Mouse (Mus musculus): ENCODE measurements around the gene Mslnl. TPM values are rescaled to one million over a fixed set of nuclear protein-coding genes. Genes with fewer than 3 reads are reported as not detected.

The Mslnl gene
- total RNA-seq, 2 experiments from 2014 or later = not detected

GRCm38 (mm10) chr17:25744311-25744710, 8.5 kb downstream of the Mslnl start:
- no peak for DNase-seq

GRCm38 (mm10) chr17:25748238-25748637, 12.4 kb downstream of the Mslnl start:
- DNase-seq = no peak

GRCm38 (mm10) chr17:25749314-25749713, 13.5 kb downstream of the Mslnl start:
- no peak for DNase-seq

DNA sequence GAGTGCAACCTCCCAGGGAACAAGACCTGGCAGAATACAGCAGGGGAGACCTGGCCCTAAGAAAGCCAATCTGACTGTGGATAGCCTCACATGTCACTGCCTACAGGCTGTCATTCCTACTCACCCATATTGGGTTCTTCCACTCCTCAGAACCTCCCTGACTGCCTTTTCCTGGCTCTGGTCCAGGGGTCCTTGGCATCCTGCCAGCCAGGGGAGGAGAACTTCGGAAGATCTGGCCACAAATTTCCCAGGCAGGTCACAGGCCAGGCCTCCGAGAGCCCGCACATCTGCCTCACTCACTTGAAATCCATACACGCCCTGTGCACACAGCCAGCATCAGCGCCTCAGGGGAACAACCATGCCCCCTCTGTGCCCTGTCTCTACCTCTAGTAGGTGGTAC, 15.6 kb downstream of the Mslnl start:
- DNase-seq = peak; percentile 88

GRCm38 (mm10) chr17:25754241-25754640, 18.4 kb downstream of the Mslnl start, which contains the start of gene Msln:
Msln (minus strand) TSS chr17:25754378.
- no peak for DNase-seq

- no peak for DNase-seq
Observed at GRCm38 (mm10) chr17:25755086-25755485, 19.2 kb downstream of the Mslnl start.

DNA sequence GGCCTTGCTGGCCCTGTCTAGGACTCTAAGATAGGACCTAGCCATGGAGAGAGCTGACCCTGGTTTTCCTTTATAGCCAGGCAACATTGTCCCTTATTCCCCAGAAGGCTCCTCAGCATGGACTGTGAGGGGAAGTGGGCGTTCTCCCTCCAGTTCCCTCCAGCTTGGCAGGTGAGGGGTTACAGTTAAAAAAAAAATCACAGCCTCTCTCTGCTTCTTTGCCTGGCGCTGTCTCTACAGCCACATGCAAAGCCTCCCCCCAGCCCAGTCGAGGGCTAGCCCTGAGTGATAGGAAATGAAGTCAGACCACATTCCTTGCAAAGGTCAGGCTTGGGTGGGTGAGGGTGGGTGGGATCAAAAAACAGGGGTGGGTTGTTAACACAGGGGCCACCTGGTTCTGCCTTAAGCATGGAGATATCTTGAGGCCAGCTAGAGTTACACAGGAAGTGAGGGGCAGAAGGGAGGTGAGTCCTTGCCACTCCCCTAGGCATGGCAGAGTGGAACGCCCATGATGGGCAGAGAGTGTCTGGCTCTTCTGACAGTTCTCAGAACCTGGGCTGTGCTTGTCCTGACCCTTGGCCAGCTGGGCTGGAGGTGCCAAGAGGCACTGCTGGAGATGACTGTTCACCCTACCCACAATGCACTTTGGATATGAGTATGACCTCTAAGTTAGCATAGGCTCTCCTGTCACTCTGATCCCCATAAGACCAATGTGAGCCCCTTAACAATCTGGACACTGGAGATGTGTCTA, 20.0 kb downstream of the Mslnl start:
- no peak for DNase-seq

DNA sequence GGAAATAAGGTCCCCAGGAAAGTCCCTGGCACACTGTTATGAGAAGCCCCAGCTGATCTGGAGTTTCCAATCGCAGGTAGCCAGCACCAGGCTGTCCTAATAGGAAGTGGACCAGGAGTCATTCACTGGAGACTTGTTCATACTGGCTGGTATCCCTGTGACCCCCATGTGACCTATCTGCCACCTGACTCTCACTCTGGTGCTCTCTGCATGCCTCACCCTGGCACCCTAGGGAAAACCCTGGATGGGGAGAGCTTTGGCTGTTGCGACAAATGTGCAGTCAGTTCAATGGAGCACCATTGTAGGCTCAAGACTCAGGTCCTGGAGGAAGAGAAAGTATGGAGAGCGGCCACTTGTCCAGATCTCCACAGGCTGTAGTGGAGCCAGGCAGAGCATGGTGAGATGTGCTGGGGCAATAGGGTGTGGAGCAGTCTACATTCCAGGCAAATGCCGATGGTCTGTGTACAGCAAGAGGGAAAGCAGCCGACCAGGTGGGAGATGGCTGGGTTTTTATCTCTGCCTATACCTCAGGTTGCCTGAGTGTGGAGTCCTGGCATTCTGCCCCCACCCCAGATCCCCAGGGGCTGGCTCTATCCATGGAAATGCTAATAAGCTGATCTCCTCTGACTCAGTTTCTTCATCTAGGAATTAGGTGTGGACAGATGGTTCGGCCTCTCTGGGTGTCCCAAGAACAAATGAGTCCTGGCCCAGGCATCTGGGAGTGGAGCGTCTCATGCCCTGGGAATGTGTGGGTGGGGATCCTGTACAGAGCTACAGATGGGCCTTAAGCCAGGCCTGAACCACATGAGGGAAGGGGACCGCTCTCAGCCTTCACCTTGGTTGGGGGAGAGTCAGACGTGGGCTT, 20.8 kb downstream of the Mslnl start:
- no peak for DNase-seq

DNA sequence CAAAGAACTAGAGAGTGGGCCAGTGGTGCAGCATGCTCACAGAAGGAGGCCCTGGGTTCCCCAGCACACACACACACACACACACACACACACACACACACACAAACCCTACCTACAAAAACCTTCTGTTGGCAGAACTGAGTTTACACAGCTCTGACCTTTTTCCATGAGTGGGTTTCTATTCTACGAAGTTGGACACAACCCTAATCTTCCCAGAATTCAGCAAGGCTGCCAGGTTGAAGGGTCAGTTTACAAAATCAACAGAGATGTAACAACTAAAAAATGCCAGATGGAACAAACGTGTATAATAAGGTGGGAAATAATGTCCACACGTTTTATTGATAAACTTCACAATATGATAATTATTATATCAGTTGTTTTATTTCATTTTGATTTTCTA, 21.8 kb downstream of the Mslnl start:
- no peak for DNase-seq

DNA sequence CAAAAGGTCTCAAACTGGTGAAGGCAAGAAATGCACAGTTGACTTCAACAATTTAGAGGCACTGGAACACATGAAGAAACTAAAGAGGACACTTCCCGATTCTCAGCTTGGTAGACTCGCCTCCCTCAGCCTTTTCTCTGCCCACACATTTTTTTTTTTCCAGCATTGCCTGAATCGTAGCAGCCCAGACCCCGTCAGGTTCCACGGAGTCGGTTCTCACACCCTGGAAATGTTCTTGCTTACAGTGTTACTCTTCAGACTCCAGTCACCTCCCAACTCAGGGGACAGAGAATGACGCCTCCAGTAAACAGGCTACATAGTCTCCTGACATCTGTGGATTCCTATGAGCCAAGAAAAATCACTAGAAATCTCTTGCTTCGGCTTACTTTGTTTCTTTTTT, 24.3 kb downstream of the Mslnl start:
- DNase-seq = no peak

GRCm38 (mm10) chr17:25761561-25761970, 25.7 kb downstream of the Mslnl start:
- DNase-seq = no peak

DNA sequence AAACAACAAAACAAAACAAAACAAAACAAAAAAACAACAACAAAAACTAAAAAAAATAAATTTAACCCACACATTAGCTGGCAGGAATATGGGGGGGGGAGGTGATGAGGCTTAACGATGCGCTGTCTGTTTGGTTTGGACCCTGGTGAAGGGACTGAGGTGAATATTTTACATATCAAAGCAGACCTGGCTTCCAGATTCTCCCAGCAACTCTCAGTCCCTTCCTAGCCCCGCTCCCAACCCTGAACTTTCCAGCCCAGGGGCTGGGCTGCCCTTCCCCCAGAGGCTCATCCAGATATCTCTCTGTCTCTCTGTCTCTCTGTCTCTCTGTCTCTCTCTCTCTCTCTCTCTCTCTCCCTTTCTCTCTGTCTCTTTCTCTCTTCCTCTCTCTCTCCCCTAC, 26.7 kb downstream of the Mslnl start:
- DNase-seq = no peak

- DNase-seq = no peak
Observed at GRCm38 (mm10) chr17:25765886-25766285, 30.0 kb downstream of the Mslnl start.

DNA sequence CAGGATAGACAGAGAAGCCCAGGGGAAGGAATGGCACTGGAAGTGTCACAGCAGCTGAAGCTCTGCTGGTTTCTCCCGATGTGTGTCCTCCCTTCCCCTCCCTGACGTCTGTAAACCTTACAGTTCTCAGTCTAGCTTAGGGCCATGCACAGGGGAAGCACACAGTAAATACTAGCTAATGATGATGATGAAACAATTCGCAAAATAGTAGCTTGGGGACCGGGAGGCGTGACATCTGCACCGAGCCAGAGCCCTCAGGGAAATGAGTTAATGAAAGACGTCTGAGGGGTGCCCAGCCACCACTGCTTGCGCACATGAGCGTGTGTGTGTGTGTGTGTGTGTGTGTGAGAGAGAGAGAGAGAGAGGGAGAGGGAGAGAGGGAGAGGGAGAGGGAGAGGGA, 33.5 kb downstream of the Mslnl start:
- no peak for DNase-seq

DNA sequence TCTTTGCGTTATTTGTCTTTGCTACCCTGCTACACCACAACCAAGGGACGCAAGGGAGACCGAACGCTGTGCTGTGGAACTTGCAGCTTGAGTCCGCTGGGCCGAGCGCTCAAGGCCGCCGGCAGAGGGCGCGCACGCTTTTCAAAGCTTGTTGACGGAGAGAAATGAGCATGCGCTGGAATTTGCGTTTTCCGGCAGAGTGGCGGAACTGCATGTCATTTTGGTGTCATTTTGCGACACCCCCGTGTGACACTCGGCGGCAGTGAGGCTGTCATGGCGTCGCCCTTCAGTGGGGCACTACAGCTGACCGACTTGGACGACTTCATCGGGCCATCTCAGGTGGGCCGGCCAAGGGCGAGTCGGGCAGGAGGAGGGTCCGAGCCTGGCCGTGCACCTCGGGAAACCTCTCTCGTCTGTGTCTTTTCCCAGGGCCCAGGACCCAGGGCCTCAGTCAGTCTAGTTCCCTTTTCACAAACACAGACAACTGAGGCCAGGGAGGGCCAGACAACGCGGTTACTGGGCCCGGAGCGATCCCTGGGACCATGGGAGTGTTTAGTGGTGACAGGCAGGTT, 37.8 kb downstream of the Mslnl start, which contains the start of gene Narfl:
Narfl (plus strand) TSS at position 228 of the 572 bp plus-strand sequence.
- DNase-seq = peak; percentile 98

DNA sequence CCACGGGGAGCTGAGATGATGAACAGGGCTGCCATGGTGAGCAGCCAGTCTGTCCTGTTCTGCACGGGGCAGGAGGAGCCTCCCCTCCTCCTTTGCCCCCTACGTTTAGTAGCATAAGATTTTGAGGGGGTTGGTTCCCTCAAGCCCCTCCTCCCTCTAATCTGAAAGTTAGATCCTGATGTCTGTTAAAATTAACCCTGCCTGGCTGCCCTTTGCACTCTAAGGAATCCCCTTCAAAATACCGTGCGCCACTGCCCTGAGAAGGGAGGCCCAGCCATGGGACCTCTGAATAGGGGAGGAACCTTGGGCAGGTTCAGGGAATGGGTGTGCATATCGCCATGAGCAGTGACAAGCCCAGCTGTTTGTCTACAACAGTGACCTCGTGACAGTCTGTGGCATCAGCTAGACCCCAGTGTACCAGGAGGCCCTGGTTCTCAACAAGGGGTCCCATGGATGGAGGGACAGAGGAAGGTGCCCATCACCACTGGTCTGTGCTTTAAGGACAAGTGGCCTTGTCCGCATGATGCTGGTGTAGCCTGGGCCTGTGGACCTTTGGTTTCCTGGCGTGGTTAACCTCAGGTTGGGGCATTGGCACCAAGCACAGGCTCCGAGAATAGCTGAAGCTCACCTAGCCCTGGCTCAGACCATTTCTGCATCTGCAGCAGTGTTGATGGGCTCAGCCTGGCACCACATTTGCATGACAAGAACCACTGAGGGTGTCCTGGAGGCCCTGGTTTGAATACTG, 39.6 kb downstream of the Mslnl start:
- DNase-seq = no peak

DNA sequence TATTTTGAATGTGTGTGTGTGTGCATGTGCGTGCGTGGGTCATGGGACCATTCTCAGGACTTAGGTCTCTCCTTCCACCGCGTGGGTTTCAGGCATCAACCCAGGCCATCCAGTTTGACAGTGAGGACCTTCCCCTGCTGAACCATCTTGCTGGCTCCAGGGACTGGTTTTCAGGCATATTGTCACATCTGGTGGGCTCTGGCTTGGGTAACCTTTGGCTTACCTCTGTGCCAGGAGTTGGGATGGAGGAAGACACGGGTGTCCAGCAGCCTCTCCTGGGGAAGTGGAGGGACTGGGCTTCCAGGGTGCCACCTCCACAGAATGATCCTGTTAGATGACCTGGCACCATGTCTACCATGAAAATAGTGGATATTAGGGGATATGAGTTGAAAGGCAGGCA, 42.1 kb downstream of the Mslnl start:
- no peak for DNase-seq

DNA sequence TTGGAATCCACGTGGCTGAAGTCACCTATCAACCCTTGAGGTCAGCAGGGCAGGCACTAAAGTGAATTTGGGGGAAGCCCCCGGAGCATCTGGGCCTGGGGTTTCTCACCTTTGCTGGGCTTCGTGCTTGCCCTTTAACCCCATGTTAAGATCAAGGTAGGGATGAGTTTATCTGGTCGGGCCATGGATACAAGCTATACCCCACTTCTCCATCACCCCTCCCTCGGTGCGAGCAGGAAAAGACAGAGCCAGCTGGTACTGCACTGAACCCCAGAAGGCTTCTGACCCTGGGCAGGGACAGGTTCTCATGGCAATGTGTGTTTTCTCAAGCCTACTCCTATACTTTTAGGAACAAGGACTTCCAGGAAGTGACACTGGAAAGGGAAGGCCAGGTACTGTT, 45.5 kb downstream of the Mslnl start:
- no peak for DNase-seq

DNA sequence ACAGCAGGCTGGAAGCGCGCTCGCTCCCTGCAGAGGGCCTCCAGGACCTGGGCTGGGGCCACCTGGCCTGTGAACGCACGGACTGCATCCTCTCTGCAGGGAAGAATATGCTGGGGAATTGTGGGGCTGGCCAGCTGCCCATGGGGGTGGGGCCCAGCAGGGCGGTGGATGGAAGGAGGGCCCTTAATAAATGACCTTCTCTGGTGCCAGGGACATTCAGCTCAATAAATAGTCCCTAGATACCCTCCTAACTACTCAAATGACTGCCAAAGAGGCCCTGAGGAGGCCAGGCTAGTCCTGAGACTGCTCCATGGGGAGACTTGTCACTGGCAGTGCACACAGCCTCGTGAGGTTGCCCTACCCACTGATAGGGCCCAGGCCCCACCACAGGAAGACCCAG, 47.2 kb downstream of the Mslnl start:
- DNase-seq = peak; percentile 89

DNA sequence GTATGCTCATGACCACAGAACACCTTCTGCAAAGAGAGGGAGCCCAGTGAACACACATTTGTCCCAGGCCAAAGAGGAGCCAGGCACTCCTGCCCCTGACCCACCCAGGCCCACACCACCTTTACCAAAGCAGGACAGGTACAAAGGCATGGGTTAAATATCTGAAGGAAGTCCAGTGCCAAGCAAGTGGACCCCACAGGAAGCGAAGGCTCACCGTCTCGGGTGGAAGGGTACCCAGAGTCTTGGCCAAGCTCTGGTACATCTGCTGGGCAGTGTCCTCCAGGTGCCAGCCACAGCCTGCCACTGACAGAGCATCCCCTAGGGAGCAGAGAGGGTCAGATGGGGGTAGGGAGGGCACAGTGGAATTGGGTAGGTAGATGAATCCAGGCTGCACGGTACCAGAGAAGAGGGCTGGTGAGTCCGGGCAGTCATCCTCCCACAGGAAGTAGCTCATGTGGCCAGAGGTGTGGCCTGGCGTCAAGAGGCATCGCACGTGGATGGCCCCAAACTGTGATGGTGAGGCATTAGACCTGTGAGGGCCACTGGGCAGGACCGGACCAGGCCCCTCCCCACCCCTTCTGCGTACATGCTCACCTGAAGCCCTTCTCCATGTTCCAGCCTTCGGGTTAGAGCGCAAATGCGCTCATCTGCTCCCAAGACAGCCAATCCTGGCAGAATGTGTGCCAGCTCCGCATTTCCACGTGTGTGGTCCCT, 48.2 kb downstream of the Mslnl start:
- DNase-seq = no peak

DNA sequence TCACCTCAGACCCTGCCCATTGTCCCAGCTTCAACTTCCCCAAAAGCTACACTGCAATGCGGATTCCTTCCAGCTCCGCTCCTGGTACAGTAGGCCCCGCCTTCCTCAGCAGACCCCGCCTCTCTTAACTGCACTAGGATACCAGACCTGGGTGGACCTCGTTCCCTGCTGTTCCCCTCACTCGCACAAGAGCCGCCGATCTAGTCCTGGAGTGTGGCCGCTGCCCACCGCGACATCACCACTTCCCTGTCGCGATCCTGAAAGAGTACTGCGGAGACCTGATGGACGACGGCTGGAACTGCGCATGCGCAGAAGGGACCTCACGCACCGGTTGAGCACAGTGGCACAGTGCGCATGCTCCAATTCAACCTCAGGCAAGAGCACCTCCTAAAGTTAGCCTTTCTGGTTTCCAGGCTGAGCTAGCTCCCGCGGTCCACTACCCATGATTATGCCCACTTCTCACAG, 49.5 kb downstream of the Mslnl start, which contains the start of gene Haghl:
Haghl (minus strand) TSS at position 393 of the 465 bp plus-strand sequence.
- peak; percentile 95 for DNase-seq

All from adrenal gland, postnatal 10 days (tissue).